Mouse (Mus musculus) liver, adult (tissue): ENCODE data around the gene Gm36176.

ENCODE experiments used
- GATA4 ChIP-seq: IDR thresholded peaks from 2 replicates; pipeline ENCODE4 v1.6.1; 2014; ENCODE audit warnings: mild to moderate bottlenecking, low read length; ENCODE audit not compliant: insufficient replicate concordance

Gm36176 gene

DNA sequence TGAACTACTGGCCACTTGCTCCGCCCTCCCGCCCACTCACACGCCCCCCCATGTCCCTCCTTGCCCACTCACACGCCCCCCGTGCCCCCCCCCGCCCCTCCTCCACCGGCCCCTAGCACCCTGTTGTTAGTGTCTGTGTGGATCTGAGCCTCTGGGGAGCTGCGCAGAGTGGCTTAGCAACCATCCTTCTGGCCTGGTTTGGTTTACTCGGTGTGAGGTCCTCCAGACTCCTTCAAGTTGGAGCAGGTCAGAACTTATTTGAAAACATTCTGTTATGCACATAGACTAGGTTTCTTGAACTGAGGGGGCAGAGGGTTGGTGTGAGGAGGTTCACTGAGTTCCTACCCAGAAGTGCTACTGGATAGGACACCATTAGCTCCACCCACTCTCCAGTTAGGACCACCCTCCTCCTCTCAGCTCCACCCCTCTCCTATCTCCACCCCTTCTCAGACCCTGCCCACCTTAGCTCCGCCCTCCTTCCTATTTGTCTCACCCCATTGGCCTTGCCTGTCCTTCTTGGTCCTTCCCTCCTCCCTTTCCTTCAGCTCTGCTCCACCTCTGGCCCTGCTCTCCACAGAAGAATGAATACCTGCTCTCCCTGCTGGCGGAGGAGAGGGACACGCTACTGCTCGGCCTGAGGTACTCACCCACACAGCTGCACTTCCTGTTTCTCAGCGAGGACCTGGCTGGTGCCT lies 17.6 kb downstream of the Gm36176 start:
- TF ChIP-seq GATA4 = no peak

DNA sequence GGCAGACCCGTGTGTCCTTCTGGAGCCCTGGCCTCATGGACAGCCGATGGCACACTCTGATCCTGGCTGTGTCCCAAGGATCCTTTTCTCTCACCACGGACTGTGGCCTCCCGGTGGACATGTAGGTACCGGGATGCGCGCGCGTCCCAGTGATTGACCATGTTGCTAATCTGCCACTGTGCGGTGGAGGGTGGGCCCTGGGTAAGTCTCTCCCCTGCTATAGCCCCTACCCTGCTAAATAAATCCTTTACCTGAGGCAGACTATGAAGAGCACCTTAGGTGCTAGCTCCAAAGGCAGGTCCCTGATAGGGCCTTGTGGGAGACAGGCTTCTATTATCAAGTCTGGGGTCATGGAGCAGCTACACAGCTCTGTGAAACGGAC lies 18.1 kb downstream of the Gm36176 start:
- no peak for TF ChIP-seq GATA4

DNA sequence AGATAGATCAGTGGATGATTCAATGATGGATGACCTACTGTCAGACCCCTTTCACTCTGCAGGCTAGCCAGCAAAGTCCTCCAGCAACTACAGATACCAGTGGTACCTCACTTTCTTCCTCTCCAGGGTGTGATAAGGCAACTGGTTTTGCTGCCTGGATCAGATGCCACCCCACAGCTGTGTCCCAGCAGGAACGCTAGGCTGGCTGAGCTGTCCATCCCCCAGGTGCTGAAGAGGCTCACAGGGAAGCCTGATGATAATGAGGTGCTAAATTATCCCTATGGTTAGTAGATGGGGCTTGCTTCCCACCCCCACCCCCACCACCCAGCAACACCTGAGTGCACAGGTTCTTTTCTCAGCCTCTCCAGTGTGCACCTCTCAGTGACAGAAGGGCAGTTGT lies 20.9 kb downstream of the Gm36176 start:
- TF ChIP-seq GATA4 = no peak

DNA sequence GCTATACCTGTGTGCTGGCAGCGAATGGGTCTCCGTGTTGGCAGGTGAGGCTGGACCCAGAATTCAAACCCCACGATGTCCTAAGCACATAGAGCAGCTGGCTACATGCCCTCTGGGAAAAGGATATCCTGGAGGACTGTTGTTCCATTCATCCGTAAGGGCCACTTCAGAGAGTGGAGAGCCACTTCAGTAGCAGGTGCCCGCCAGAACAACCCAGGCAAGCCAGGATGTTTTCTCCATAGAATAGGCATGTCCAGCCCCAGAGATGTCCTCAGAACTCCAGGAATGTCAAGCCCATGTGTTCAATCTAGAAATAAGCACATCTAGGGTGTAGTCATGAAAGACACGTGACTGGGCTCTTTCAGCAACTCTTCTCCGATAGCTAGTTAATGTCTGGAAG lies 23.0 kb downstream of the Gm36176 start:
- TF ChIP-seq GATA4 = no peak

DNA sequence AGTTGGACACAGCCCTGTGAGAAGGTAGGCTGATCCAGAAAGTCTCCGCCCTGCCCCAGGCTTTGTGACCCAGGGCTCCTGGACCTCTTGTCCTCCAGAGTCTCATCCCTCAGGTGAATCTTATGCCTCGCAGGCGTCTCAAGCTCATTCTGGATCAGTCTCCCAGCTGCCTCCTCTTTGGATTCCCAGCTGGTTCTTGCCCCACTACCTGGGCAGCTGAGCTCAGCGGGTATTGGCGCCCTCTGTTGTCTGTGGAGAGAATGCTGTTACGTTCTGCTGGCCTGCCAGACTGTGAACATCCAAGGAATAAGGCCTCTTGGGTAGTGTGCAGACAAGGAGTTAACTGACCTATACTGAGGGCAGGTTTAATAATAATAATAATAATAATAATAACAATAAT lies 32.4 kb downstream of the Gm36176 start:
- TF ChIP-seq GATA4 = no peak

DNA sequence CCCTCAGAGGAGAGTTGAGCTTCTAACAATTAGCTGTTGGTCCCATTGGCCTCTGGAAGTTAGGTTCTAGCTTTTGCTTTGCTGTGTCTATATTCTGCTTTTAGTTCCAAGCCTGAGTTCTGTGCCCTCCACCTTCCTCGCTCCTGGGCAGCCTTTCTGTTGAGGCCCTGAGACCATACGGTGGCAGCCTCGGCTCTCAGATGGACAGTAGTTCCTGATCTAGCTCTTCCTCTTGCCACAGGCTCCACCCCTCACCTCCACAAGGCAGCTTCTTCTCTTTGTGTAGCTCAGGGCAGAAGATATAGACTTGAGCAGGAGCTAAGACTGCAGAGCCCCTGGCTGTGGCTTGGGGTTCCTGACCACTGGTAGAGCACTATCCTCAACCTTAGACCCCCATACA lies 33.7 kb downstream of the Gm36176 start:
- TF ChIP-seq GATA4 = no peak

DNA sequence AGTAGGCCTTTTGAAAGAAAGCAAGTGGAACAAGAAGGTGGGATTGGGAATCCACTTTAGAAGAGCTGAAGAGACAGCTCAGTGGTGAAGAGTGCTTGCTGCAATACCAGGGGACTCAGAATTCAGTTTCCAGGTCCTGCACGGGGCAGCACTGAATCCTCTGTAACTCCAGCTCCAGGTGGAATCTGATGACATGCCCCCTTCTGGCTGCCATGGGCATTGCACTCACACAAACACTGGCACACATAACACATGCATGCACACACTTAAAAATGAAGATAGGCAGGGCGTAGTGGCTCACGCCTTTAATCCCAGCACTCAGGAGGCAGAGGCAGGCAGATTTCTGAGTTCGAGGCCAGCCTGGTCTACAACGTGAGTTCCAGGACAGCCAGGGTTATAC lies 36.0 kb downstream of the Gm36176 start:
- no peak for TF ChIP-seq GATA4

DNA sequence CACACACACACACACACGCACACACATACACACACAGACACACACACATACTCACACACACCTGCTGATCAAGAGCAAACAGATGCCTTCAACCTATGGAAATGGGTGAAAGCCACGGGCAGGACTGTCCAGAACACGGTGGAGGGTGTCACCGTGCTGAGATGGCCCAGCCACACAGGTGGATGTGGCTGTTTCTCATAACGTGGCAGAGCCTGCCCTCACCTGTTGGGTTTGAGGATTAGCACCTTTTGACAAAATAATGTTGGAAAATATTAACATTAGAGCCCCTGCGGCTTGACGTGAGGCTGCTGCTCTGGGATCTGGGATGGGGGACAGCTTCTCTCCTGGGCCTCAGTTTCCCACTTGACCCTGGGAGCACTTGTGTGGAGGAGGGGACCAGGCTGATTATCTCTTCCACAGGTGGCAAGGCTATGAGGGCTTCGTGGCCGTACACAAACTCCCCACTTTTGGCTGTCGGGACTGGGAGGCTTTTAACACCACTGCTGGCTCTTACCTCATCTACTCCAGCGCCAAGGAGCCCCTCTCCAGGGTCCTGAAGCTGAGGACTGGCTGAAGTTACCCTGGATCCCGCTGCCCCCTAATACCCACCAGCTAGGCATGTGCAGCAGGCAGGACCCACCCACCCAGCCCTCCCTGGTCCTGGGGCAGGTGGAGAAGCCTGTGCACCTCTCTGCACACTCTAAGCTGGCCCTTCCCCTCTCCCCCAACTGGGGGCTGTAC lies 39.6 kb downstream of the Gm36176 start:
- TF ChIP-seq GATA4 = no peak

DNA sequence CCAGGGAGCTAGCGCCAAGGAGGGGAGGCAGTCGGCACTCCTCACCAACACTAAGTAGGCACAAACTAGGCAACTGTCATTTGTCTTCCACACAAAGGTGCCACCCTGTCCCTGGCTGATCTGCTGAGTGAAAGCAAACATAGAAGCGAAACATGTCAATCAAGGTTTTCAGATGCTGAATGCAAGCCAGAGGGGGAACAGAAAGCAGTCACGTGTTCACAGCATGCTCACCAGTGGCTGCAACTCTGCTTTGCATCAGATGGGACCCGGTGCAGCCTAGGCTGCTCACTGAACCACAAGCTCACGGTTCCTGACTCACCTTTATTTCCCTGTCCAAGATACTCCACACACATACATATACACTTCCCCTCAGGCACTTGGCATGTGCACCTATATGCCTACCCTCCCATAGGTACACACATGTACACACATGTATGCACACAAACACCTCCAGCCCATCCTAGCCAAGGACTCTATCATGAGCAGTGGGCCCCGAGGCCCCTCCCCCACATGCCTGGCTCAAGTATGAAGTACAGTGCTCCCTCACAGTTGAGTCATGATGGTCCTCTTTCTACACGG lies 44.5 kb downstream of the Gm36176 start:
- no peak for TF ChIP-seq GATA4

DNA sequence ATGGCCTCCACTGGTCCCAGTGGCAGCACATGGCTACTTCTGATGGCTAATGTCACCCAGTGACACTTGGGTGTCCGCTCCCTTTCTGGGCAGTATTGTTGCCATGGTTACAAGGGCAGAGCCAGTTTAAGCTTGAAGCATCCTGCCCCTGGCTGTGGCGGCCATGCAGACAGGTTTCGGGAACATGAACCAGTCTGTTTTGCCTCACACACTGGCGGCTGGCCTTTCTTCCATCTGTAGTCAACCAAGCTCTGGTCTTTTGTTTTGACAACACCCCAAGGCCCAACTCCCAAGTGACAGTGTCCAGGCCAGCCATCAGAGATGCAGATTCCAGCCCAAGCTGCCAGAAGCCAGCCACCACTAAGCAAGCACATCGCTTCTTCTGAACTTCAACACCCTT lies 49.0 kb downstream of the Gm36176 start:
- no peak for TF ChIP-seq GATA4
